Mouse (Mus musculus) heart, postnatal 10 days (tissue): ENCODE measurements around the gene Ngfr. TPM values are rescaled to one million over a fixed set of nuclear protein-coding genes. Genes with fewer than 3 reads are reported as not detected.
A peak's percentile ranks its signal among the peaks of the same experiment; 100 is the strongest.

ENCODE experiments used
- DNase-seq, 2 experiments: peaks; one replicate each; pipeline ENCODE4 v3.0.0; 2021
- intact Hi-C: fragments of 180-260 bp; cut with DNase I; formaldehyde crosslinking; loops from one replicate; pipeline ENCODE4 v1.15.1; 2025
- total RNA-seq, 2 experiments: library from RNA; stranded (reverse); gene quantifications; 2 replicates each; pipeline ENCODE4 v1.2.3; 2021

Ngfr gene
- total RNA-seq, 2 experiments from 2014 or later, result 2.7 to 4.4 TPM

- DNase-seq, result no peak
- intact Hi-C loops, result no loop called here
Measured at GRCm38 (mm10) chr11:95569908-95570307, 17.6 kb downstream of the Ngfr start.

GRCm38 (mm10) chr11:95567936-95568715 lies 19.4 kb downstream of the Ngfr start:
- DNase-seq, result peak; percentile 52 to 63
- intact Hi-C loops, result no loop called here

DNA sequence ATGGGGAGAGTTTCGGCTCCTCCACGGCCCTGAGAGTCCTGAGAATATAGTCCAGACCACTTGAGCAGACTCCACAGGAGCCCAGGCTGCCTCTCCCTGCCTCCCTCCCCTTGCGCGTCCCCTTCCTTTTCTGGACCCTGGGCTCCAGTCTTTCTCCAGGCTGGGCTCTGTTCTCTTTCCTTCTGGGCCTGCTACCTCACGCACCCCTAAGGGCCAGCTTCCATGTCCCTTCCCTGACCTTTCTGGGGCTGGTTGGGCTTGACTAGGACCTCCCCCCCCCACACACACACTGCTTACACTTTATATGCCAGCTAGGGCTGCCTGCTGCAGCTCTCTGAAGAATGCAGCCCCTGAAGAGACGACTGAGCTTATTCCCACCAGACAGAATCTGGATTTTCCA lies 20.2 kb downstream of the Ngfr start:
- DNase-seq, result peak in 1 of 2 experiments; percentile 53
- intact Hi-C loops, result no loop called here

DNA sequence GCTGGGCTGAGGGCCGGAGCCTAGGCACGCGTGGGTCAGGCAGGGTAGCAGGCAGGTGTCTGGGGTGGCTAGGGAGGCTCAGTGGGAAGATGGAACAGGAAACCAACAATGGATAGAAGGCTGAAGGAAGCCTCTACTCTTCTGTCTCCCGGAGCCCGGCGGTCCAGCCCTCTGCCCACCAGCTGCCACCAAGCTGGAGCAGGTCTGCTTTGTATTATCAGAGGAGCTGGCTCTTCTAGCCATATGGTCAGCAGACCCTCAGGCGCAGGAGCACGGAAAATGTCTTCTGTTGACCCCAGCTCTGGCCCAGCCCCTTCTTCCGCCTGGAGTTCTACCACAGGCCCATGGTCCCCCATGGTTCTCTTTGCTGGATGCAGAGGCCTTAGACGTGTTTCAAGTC lies 22.2 kb downstream of the Ngfr start:
- DNase-seq, result no peak
- intact Hi-C loops, result no loop called here

- DNase-seq, result no peak
Measured at GRCm38 (mm10) chr11:95563849-95564248, 23.7 kb downstream of the Ngfr start.

DNA sequence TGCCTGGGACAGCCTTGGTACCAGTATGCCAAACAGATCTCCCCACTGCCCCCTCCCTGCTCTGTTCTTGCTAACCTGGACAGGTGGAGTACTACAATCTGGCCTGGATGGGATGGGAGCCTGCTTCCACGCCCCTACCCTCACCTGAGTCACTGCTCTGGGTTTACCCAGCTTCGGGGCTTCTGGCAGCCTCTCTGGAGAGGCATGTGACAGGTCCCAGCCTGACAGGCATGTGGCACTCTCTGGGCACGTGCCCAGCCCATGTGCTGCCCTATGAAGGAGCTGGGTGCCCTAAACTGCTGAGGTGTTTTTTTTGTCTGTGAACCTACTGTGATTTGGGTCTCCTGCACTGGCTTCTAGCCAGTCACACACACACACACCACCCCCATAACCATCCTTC lies 26.8 kb downstream of the Ngfr start:
- DNase-seq, result no peak
- intact Hi-C loops, result no loop called here

More at GRCm38 (mm10) chr11:95563849-95564248, 23.7 kb downstream of the Ngfr start:
- intact Hi-C loops, result no loop called here

- intact Hi-C loops, result no loop called here
- DNase-seq, result no peak
Measured at GRCm38 (mm10) chr11:95559761-95560160, 27.8 kb downstream of the Ngfr start.

DNA sequence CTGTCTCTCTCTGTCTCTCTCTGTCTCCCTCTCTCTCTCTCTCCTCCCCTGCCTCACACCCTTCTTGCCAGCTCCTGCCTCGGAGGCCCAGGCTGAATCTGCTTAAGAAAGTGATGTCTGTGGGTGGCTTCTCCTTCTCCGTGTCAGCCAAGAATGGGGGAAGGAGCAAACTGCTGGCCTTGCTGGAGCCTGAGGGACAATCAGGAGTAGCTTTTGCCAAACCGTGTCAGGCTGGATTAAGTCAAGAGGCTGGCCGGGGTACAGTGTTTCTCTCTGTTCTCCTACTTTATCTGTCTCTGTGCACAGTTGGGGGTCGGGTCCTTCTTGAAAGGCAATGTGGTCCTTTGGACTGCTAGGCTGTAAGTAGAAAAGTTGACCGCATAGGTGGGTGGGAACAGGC lies 29.8 kb downstream of the Ngfr start:
- DNase-seq, result peak; percentile 59 to 68
- intact Hi-C loops, result no loop called here

DNA sequence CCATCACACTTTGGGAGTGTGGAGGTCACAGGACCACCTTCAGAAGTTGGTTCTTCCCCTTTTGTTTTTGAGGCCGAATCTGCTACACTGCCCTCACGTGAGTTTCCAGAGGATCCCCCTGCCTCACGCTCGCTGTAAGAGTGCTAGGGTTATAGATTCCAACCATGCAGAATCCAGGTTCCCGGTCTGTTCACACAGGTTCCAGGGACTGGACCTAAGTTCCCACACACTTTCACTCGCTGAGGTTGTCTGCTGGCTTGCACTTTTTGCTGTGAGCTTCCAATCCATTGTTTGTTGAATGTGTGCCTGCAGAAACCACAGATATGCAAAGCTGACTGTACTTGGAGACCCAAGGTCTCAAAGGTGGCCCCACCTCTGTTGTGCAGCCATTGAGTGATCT lies 30.5 kb downstream of the Ngfr start:
- no peak for DNase-seq
- intact Hi-C loops, result no loop called here

DNA sequence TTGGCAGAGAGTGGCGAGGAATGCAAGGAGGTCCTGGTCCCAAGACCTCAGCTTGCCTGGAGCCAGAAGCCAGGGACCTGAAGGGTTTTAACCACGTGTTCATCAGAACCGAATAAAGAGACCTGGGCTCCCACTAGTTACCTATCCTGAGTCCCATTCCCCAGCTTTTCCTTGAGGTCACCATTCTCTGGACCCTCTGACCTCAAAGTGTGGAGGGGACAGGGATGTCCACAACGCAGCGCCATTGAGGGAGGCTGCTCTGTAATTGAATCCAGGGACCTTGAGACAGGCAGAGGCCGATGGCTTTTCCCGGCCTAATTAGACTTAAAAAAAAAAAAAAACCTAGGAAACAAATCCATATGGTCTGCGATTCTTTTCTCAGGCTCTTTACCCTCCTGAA lies 32.3 kb downstream of the Ngfr start:
- no peak for DNase-seq
- intact Hi-C loops, result no loop called here

- intact Hi-C loops, result no loop called here
- no peak for DNase-seq
Measured at GRCm38 (mm10) chr11:95550301-95551021, 37.1 kb downstream of the Ngfr start.

GRCm38 (mm10) chr11:95546021-95546782 lies 41.3 kb downstream of the Ngfr start:
- DNase-seq, result no peak
- intact Hi-C loops, result no loop called here

GRCm38 (mm10) chr11:95544546-95545327 lies 42.8 kb downstream of the Ngfr start:
- no peak for DNase-seq
- intact Hi-C loops, result no loop called here

DNA sequence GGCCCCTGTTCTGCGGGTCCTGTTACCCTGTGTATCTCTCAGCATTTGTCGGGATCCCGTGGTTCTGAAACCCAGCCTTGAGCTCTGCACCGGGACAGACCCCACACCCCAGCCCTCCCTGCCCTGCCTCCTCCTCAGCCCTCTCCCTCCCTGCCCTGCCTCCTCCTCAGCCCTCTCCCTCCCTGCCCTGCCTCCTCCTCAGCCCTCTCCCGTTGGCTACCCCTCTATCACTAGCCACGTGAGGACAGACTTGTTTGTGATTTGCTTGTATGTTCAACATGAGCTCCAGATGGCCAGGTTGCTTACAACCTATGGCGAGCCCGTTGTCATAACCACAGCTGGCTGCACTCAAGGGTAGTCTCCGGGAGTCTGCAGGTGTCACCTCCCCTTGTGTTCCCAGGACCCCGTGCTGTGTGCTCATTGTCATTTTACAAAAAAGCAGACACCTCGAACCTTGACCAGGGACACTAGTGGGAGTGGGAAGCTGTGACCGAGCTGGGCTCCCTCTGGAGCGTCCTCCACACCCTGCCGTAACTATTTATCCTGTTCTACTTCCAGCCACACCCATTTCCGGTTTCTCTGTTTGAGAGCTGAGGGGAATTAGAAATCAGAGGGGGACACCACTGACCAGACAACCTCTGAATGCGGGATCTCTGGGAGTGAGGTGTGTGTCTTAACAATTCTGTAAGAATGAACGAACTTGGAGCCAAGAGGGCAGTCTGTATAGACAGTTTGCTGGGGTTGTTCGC lies 46.7 kb downstream of the Ngfr start:
- intact Hi-C loops, result no loop called here
- DNase-seq, result no peak

DNA sequence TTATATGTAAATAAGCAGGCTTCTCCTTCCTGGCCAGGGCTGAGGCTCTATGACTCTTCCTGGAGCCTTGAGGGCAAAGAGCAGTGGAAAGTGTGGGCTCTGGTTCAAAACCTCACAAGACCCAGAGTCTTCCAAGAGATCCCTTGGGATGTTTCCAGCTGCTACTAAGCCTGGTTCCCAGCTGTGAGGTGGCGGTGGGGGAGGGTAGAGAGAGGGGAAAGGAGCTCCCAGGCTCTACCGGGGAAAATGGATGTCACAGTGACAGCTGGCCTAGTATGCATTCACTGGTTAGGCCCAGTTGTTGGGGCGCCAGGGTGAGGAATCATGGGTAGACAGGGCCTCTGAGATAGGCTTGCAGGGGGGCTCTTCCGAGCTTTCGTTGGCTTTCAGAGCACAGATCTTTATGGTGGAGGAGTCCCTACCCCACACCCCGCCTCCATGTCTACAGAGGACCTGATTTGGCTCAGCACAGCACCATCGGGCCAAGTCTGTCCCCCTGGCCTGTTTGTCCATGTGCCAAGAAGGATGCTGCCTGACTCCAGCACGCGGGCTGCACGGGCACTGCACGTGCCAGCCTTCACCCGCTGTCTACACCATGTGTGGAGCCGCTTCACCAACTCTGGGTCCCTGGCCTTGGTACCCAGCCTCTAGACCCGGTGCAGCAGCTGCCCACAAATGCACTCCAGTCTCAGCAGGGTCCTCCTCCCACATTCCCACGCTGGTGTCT lies 49.0 kb downstream of the Ngfr start:
- DNase-seq, result peak; percentile 49 to 67
- intact Hi-C loops, result no loop called here

GRCm38 (mm10) chr11:95533484-95534160 lies 53.9 kb downstream of the Ngfr start:
- intact Hi-C loops, result loop anchor here (1.0 to 5.0 kb wide), 3 partner anchors 53 to 219 kb away; no protein-coding TSS in a partner anchor
- peak; percentile 91 to 96 for DNase-seq

GRCm38 (mm10) chr11:95532353-95533072 lies 55.0 kb downstream of the Ngfr start:
- intact Hi-C loops, result loop anchor here (1.0 to 5.0 kb wide), 3 partner anchors 54 to 220 kb away; no protein-coding TSS in a partner anchor
- DNase-seq, result no peak

DNA sequence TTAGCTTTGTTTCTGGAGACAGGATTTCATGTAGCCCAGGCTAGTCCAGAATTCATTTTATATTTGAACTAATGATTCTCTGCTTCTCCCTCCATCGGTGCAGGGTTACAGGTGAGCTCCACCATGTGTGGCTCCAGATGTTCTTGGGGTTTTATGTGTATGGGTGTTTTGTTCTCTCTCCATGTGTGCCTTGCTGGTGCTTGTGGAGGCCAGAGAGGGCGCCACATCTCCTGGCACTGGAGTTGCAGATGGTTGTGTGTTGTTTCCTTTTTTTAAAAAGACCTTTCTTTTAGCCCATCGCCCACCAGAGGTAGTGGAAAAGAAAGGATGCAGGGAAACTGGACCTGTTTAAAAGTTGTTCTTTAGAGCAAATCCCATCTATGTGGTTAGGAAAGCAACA lies 59.3 kb downstream of the Ngfr start:
- intact Hi-C loops, result no loop called here
- no peak for DNase-seq
